Mouse (Mus musculus): ENCODE results near the gene Sumo1. TPM values are rescaled to one million over a fixed set of nuclear protein-coding genes. Genes with fewer than 3 reads are reported as not detected.
"Not testable (repeated sequence)": the region's sequence is repeated elsewhere in the genome, so short reads cannot be mapped to it uniquely, and the experiment has no call there.

Sumo1 gene
- polyA plus RNA-seq, 1 experiment, result 116 TPM

GRCm38 (mm10) chr1:59656244-59657171, 14.1 kb downstream of the Sumo1 start:
- no peak overlapping the region for H3K4me3 ChIP-seq (replicated peaks; ENCODE audit: insufficient read depth, low read depth, low read length)
- H3K27me3 ChIP-seq (ENCODE audit: control insufficient read depth, insufficient read depth, low read length), result no peaks in the 10 kb centered on the region
- 86% methylated on average over 7 of the region's 7 CpGs for WGBS

GRCm38 (mm10) chr1:59653243-59653911, 17.3 kb downstream of the Sumo1 start:
- Histone ChIP-seq H3K27me3 (ENCODE audit: control insufficient read depth, insufficient read depth, low read length) (no peaks in the 10 kb centered on the region), H3K4me1 (ENCODE audit: control insufficient read depth, insufficient read depth, low read length) (no peaks in the 10 kb centered on the region; the same call in 1 of the 2 replicates), H3K4me3 (replicated peaks; ENCODE audit: insufficient read depth, low read depth, low read length) (no peak overlapping the region), H3K27ac (ENCODE audit: insufficient read depth, low read length) (no peak overlapping the region)
- 91% methylated on average over 3 of the region's 3 CpGs for WGBS
- TF ChIP-seq POLR2A (IDR thresholded peaks at IDR 0.05; ENCODE audit: borderline replicate concordance, insufficient read depth, low read length) (no peak), CTCF (IDR thresholded peaks at IDR 0.05; ENCODE audit: borderline replicate concordance, insufficient read depth, low read depth, low read length) (no peak)
- no peak for DNase-seq

More at GRCm38 (mm10) chr1:59656244-59657171, 14.1 kb downstream of the Sumo1 start:
- TF ChIP-seq CTCF (IDR thresholded peaks at IDR 0.05; ENCODE audit: borderline replicate concordance, insufficient read depth, low read depth, low read length) (no peak), POLR2A (IDR thresholded peaks at IDR 0.05; ENCODE audit: borderline replicate concordance, insufficient read depth, low read length) (no peak)
- H3K4me1 ChIP-seq (ENCODE audit: control insufficient read depth, insufficient read depth, low read length), result no peaks in the 10 kb centered on the region; the same call in 1 of the 2 replicates
- H3K27ac ChIP-seq (ENCODE audit: insufficient read depth, low read length), result no peak overlapping the region
- DNase-seq, result no peak

GRCm38 (mm10) chr1:59651201-59651819, 19.3 kb downstream of the Sumo1 start:
- Histone ChIP-seq H3K27ac (ENCODE audit: insufficient read depth, low read length) (no peak overlapping the region), H3K27me3 (ENCODE audit: control insufficient read depth, insufficient read depth, low read length) (no peaks in the 10 kb centered on the region), H3K4me1 (ENCODE audit: control insufficient read depth, insufficient read depth, low read length) (no peaks in the 10 kb centered on the region; the same call in 1 of the 2 replicates), H3K4me3 (replicated peaks; ENCODE audit: insufficient read depth, low read depth, low read length) (no peak overlapping the region)
- no peak for DNase-seq
- WGBS, result 93% methylated on average over 3 of the region's 3 CpGs
- TF ChIP-seq CTCF (IDR thresholded peaks at IDR 0.05; ENCODE audit: borderline replicate concordance, insufficient read depth, low read depth, low read length), result no peak
- TF ChIP-seq POLR2A (IDR thresholded peaks at IDR 0.05; ENCODE audit: borderline replicate concordance, insufficient read depth, low read length), result no peak

GRCm38 (mm10) chr1:59646502-59646901, 24.1 kb downstream of the Sumo1 start:
- not testable (repeated sequence) for H3K27ac ChIP-seq (ENCODE audit: insufficient read depth, low read length); H3K27me3 ChIP-seq (ENCODE audit: control insufficient read depth, insufficient read depth, low read length); H3K4me3 ChIP-seq (replicated peaks; ENCODE audit: insufficient read depth, low read depth, low read length); H3K4me1 ChIP-seq (ENCODE audit: control insufficient read depth, insufficient read depth, low read length); DNase-seq
- WGBS, result 97% methylated on average over 2 of the region's 2 CpGs

- no peaks in the 10 kb centered on the region for H3K27me3 ChIP-seq (ENCODE audit: control insufficient read depth, insufficient read depth, low read length)
- no peak for DNase-seq
- H3K4me3 ChIP-seq (replicated peaks; ENCODE audit: insufficient read depth, low read depth, low read length), result no peak overlapping the region
- no peak for TF ChIP-seq POLR2A (IDR thresholded peaks at IDR 0.05; ENCODE audit: borderline replicate concordance, insufficient read depth, low read length)
- TF ChIP-seq CTCF (IDR thresholded peaks at IDR 0.05; ENCODE audit: borderline replicate concordance, insufficient read depth, low read depth, low read length), result no peak
- no peak overlapping the region for H3K27ac ChIP-seq (ENCODE audit: insufficient read depth, low read length)
- H3K4me1 ChIP-seq (ENCODE audit: control insufficient read depth, insufficient read depth, low read length), result no peaks in the 10 kb centered on the region
- WGBS, result 97% methylated on average over 1 of the region's 1 CpGs
Observed at GRCm38 (mm10) chr1:59642488-59642887, 28.1 kb downstream of the Sumo1 start.

GRCm38 (mm10) chr1:59638371-59638770, 32.3 kb downstream of the Sumo1 start:
- H3K27me3 ChIP-seq (ENCODE audit: control insufficient read depth, insufficient read depth, low read length), result no peaks in the 10 kb centered on the region

DNA sequence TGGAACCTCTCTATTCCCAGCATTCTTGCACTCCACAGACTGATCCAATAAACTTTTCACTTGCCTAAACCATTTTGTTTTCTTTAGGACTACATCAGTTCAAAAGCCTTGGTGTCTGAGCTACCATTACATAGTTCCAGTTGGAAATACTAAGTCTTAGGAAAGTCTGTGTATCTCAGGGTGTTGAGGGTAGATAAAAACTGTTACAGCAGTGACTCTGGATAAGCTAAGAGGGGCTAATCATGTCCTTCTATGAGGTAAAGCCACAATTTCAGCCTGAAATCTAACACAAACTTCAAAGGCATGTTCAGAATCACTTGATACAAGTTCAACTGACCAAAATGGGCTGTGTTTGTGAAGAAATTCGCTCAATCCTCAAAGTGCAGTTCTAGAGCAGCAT, 34.3 kb downstream of the Sumo1 start:
- no peaks in the 10 kb centered on the region for H3K4me1 ChIP-seq (ENCODE audit: control insufficient read depth, insufficient read depth, low read length)
- no peak for TF ChIP-seq CTCF (IDR thresholded peaks at IDR 0.05; ENCODE audit: borderline replicate concordance, insufficient read depth, low read depth, low read length)
- no peak for TF ChIP-seq POLR2A (IDR thresholded peaks at IDR 0.05; ENCODE audit: borderline replicate concordance, insufficient read depth, low read length)
- H3K27ac ChIP-seq (ENCODE audit: insufficient read depth, low read length), result no peak overlapping the region
- 80% methylated on average over 1 of the region's 1 CpGs for WGBS
- H3K27me3 ChIP-seq (ENCODE audit: control insufficient read depth, insufficient read depth, low read length), result no peaks in the 10 kb centered on the region
- no peak for DNase-seq
- H3K4me3 ChIP-seq (replicated peaks; ENCODE audit: insufficient read depth, low read depth, low read length), result no peak overlapping the region

More at GRCm38 (mm10) chr1:59638371-59638770, 32.3 kb downstream of the Sumo1 start:
- Histone ChIP-seq H3K4me1 (ENCODE audit: control insufficient read depth, insufficient read depth, low read length) (no peaks in the 10 kb centered on the region), H3K4me3 (replicated peaks; ENCODE audit: insufficient read depth, low read depth, low read length) (no peak overlapping the region), H3K27ac (ENCODE audit: insufficient read depth, low read length) (no peak overlapping the region)
- no peak for DNase-seq
- WGBS, result 90% methylated on average over 3 of the region's 3 CpGs
- TF ChIP-seq POLR2A (IDR thresholded peaks at IDR 0.05; ENCODE audit: borderline replicate concordance, insufficient read depth, low read length) (no peak), CTCF (IDR thresholded peaks at IDR 0.05; ENCODE audit: borderline replicate concordance, insufficient read depth, low read depth, low read length) (no peak)
